Mouse (Mus musculus): ENCODE measurements around the gene Ccdc34.

DNA sequence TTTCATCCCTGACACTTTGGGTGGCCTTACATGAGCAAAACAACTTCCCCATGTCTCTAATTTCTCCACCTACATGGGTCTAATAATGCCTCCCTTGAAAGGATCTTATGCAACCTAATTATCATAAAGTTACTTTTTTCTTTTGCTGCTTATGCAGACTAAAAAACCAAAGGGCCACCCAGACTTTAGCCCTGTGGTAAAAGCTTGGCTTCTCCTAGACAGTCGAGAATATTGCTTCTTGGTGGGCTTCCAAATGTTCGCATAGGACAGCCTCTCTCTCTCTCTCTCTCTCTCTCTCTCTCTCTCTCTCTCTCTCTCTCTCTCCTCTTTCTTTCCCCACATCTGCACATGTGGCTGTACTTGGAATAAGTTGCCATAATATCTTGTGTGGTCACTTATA, 60.0 kb downstream of the Ccdc34 start:
- TF ChIP-seq TAL1 (IDR thresholded peaks at IDR 0.05; ENCODE audit: low read length) (no peak), GATA1 (IDR thresholded peaks at IDR 0.05; ENCODE audit: low read length) (no peak)
